In genomic region chr7:105787285-105788140, GRCm38 (mm10) we compare ENCODE assay signal across 8 mouse cellular contexts. TPM values are rescaled to one million over a fixed set of nuclear protein-coding genes. Genes with fewer than 3 reads are reported as not detected.
DNase-seq lines count a peak whose midpoint lies in the region; ATAC-seq lines count a peak whose summit lies in the region.

Gene Dchs1 (minus strand): TSS chr7:105787654.

- no peaks in the 10 kb centered on the region for H3K9me3 ChIP-seq in heart, embryonic 11.5 days (replicated peaks; ENCODE audit: control insufficient read depth, low read length)
- no peaks in the 10 kb centered on the region for H3K9me3 ChIP-seq in midbrain, embryonic 12.5 days

- under 1% methylated on average over 51 of the region's 97 CpGs for WGBS in heart, embryonic 11.5 days (ENCODE audit: insufficient replicate concordance)
- WGBS in midbrain, embryonic 12.5 days, result 1% methylated on average over 53 of the region's 97 CpGs

- 0 out of 2 replicates have a peak, but pooled peaks cover 2% of the 10 kb centered on the region for H3K27me3 ChIP-seq in heart, embryonic 11.5 days (ENCODE audit: control insufficient read depth, insufficient read depth, low read length)
- no peaks in the 10 kb centered on the region for H3K27me3 ChIP-seq in midbrain, embryonic 12.5 days

- ATAC-seq in heart, embryonic 11.5 days (replicated peaks; ENCODE audit: insufficient number of reproducible peaks, low FRiP score, low TSS enrichment), result peak; percentile 74
- peak; percentile 84 for ATAC-seq in midbrain, embryonic 12.5 days (ENCODE audit: low FRiP score, low read depth)

- peak within 1 kb of the TSS; percentile 76 for H3K27ac ChIP-seq in heart, embryonic 11.5 days (ENCODE audit: low read depth, low read length)
- peak within 1 kb of the TSS; percentile 96 for H3K27ac ChIP-seq in midbrain, embryonic 12.5 days (replicated peaks)

- peak within 1 kb of the TSS; percentile 91 for H3K9ac ChIP-seq in heart, embryonic 11.5 days (ENCODE audit: low read depth, low read length)
- peak within 1 kb of the TSS; percentile 100 for H3K9ac ChIP-seq in midbrain, embryonic 12.5 days (replicated peaks)

- peak within 1 kb of the TSS; percentile 85 for H3K4me3 ChIP-seq in heart, embryonic 11.5 days (ENCODE audit: low read depth, low read length)
- peak within 1 kb of the TSS; percentile 96 for H3K4me3 ChIP-seq in midbrain, embryonic 12.5 days

- H3K4me1 ChIP-seq in heart, embryonic 11.5 days (ENCODE audit: control insufficient read depth, insufficient read depth, low read length), result peaks cover 5% of the 10 kb centered on the region; the same call in 1 of the 2 replicates
- H3K4me1 ChIP-seq in midbrain, embryonic 12.5 days, result peaks cover 45% of the 10 kb centered on the region

- DNase-seq in adrenal gland, postnatal 14 days, result peak; percentile 30
- DNase-seq in adrenal gland, adult 2 months, result no peak
- DNase-seq in ovary, postnatal 36 days (ENCODE audit: low spot score), result peak; percentile 18
- DNase-seq in ovary, adult 18-20 months (ENCODE audit: low spot score), result no peak
- DNase-seq in layer of hippocampus, postnatal 10 days (ENCODE audit: low spot score in 2 of 2), result peak; percentile 55 to 64
- no peak for DNase-seq in spleen, postnatal 4 days (ENCODE audit: low spot score in 2 of 2)

- H3K36me3 ChIP-seq in heart, embryonic 11.5 days (ENCODE audit: control insufficient read depth, insufficient read depth, low read length), result no peaks in the 10 kb centered on the region
- H3K36me3 ChIP-seq in midbrain, embryonic 12.5 days, result peaks cover 16% of the 10 kb centered on the region

- H3K4me2 ChIP-seq in heart, embryonic 11.5 days, result peak within 1 kb of the TSS; percentile 73
- H3K4me2 ChIP-seq in midbrain, embryonic 12.5 days (replicated peaks), result peak within 1 kb of the TSS; percentile 80

RNA-seq across cellular contexts. Expression of gene Dchs1, which starts in this region (rescaled TPM):
- 11.7 and 14.6 TPM in 2 replicates for total RNA-seq in adrenal gland, postnatal 14 days (2021)
- 1 to 10 TPM; 4.4 to 8.2 TPM for total RNA-seq in adrenal gland, adult 2 months (2021)
- 8.2 and 9.5 TPM in 2 replicates for polyA plus RNA-seq in adrenal gland, adult 2 months (2012; rRNA removed)
- polyA plus RNA-seq in heart, embryonic 11.5 days (2014; fragmentation: Nextera tagmentation; extraction: Ambion mirVana), result 7.6 TPM in 2 replicates
- total RNA-seq in layer of hippocampus, postnatal 10 days (2021), result 10 to 100 TPM; 46.4 to 47.4 TPM
- polyA plus RNA-seq in midbrain, embryonic 12.5 days (2016; fragmentation: Nextera tagmentation; extraction: Ambion mirVana), result 22.0 and 23.9 TPM in 2 replicates

Comparison
In these comparisons a context has a peak if more than half of its experiments do, and no peak if none do; other contexts are left out.
1. DNase-seq: peak in adrenal gland, postnatal 14 days (single experiment), ovary, postnatal 36 days (single experiment) and layer of hippocampus, postnatal 10 days (2 of 2); none in adrenal gland, adult 2 months (single experiment), ovary, adult 18-20 months (single experiment) and spleen, postnatal 4 days (0 of 2).